Mouse (Mus musculus): ENCODE results near the gene Magi2. TPM values are rescaled to one million over a fixed set of nuclear protein-coding genes. Genes with fewer than 3 reads are reported as not detected.

Gene Magi2
- polyA plus RNA-seq, 1 experiment from 2014 or later, result 8.4 TPM

DNA sequence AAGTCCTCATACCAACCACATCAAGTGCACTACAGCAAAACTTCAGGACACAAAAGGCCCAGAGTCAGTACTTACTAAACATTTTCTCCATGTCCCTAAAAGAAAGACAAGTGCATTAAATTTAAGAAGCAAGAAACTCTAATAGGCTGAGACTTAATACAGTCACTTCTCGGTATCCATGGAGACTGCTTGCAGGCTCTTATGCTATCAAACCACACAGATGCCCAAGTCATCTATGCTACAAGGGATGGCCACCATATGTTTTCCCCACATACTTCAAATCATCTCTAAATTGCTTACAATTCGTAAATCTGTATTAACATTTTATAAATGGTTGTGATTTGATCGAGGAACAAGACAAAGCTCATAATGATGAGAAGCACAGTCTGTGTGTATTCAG, 1357.9 kb downstream of the Magi2 start:
- peak; percentile 47; the same call in 1 of the 2 replicates for ATAC-seq
- Histone ChIP-seq H3K36me3 (ENCODE audit: control insufficient read depth, insufficient read depth, low read length) (no peaks in the 10 kb centered on the region), H3K9ac (ENCODE audit: low read length) (no peak overlapping the region), H3K4me3 (ENCODE audit: low read depth, low read length) (no peak overlapping the region), H3K4me2 (ENCODE audit: low read length) (no peak overlapping the region), H3K27ac (ENCODE audit: low read depth, low read length) (no peak overlapping the region), H3K9me3 (replicated peaks; ENCODE audit: control insufficient read depth, low read length) (no peaks in the 10 kb centered on the region), H3K27me3 (replicated peaks; ENCODE audit: control insufficient read depth, insufficient read depth, low read length) (no peaks in the 10 kb centered on the region), H3K4me1 (ENCODE audit: control insufficient read depth, insufficient read depth, low read length) (peaks cover 4% of the 10 kb centered on the region; the same call in 1 of the 2 replicates)
- peak; percentile 39 for DNase-seq (ENCODE audit: low spot score)
- WGBS, result 84% methylated on average over 3 of the region's 3 CpGs

DNA sequence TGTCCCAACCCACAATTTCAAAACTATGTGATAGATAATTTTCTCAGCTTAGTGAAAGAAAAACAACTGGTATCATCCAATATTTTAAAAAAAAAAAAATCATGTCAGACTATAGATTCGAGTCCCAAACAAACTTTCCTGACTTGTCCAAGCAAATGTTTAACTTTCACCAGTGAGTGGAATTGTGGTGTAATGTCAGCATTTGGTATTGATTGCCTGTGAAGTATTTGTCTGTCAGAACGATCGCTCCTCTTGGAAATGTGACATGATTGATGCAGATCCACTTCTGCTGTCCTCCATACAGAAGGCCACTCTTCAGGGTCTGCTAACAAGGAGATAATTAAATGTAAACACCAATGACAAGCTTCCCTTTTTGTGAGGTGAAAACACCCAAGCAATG, 1362.9 kb downstream of the Magi2 start:
- H3K4me1 ChIP-seq (ENCODE audit: control insufficient read depth, insufficient read depth, low read length), result peaks cover 2% of the 10 kb centered on the region; the same call in 1 of the 2 replicates
- H3K9me3 ChIP-seq (replicated peaks; ENCODE audit: control insufficient read depth, low read length), result no peaks in the 10 kb centered on the region
- H3K4me3 ChIP-seq (ENCODE audit: low read depth, low read length), result no peak overlapping the region
- no peak overlapping the region for H3K27ac ChIP-seq (ENCODE audit: low read depth, low read length)
- H3K27me3 ChIP-seq (replicated peaks; ENCODE audit: control insufficient read depth, insufficient read depth, low read length), result no peaks in the 10 kb centered on the region
- ATAC-seq (no peak), DNase-seq (ENCODE audit: low spot score) (no peak)
- no peak overlapping the region for H3K9ac ChIP-seq (ENCODE audit: low read length)
- no peak overlapping the region for H3K4me2 ChIP-seq (ENCODE audit: low read length)
- 86% methylated on average over 3 of the region's 3 CpGs for WGBS
- H3K36me3 ChIP-seq (ENCODE audit: control insufficient read depth, insufficient read depth, low read length), result no peaks in the 10 kb centered on the region

DNA sequence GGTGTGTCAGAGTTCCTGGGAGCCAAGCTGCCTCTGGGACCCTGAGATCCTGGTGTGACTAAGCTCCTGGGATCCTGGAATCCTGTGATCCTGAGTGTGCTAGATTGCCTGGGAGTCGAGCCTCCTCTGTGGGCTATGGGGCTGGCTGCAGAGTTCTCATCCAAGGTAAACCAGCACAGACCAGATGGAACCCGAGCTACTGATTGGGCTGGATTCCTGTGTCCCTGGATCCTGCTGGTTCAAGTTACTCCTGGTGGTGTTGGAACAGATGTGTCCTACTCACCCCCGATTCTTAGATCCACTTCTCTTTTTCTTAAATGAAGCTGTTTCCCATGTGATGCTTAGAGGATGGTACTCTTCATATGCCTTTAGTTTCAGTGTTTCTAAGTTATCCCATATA, 1371.4 kb downstream of the Magi2 start:
- ATAC-seq (no peak), DNase-seq (ENCODE audit: low spot score) (no peak)
- no peaks in the 10 kb centered on the region for H3K4me1 ChIP-seq (ENCODE audit: control insufficient read depth, insufficient read depth, low read length)
- no peak overlapping the region for H3K4me3 ChIP-seq (ENCODE audit: low read depth, low read length)
- no peaks in the 10 kb centered on the region for H3K27me3 ChIP-seq (replicated peaks; ENCODE audit: control insufficient read depth, insufficient read depth, low read length)
- H3K4me2 ChIP-seq (ENCODE audit: low read length), result no peak overlapping the region
- no peak overlapping the region for H3K9ac ChIP-seq (ENCODE audit: low read length)
- no peaks in the 10 kb centered on the region for H3K36me3 ChIP-seq (ENCODE audit: control insufficient read depth, insufficient read depth, low read length)
- no peak overlapping the region for H3K27ac ChIP-seq (ENCODE audit: low read depth, low read length)
- no peaks in the 10 kb centered on the region for H3K9me3 ChIP-seq (replicated peaks; ENCODE audit: control insufficient read depth, low read length)
- WGBS, result 76% methylated on average over 3 of the region's 3 CpGs

- Histone ChIP-seq H3K27ac (ENCODE audit: low read depth, low read length) (no peak overlapping the region), H3K27me3 (replicated peaks; ENCODE audit: control insufficient read depth, insufficient read depth, low read length) (no peaks in the 10 kb centered on the region), H3K4me3 (ENCODE audit: low read depth, low read length) (no peak overlapping the region), H3K9ac (ENCODE audit: low read length) (no peak overlapping the region), H3K9me3 (replicated peaks; ENCODE audit: control insufficient read depth, low read length) (no peaks in the 10 kb centered on the region), H3K4me1 (ENCODE audit: control insufficient read depth, insufficient read depth, low read length) (no peaks in the 10 kb centered on the region), H3K36me3 (ENCODE audit: control insufficient read depth, insufficient read depth, low read length) (no peaks in the 10 kb centered on the region), H3K4me2 (ENCODE audit: low read length) (no peak overlapping the region)
- 24% methylated on average over 7 of the region's 7 CpGs for WGBS
- ATAC-seq (peak; percentile 40; the same call in 1 of the 2 replicates), DNase-seq (ENCODE audit: low spot score) (no peak)
Measured at GRCm38 (mm10) chr5:20603756-20604469, 1377.1 kb downstream of the Magi2 start.

DNA sequence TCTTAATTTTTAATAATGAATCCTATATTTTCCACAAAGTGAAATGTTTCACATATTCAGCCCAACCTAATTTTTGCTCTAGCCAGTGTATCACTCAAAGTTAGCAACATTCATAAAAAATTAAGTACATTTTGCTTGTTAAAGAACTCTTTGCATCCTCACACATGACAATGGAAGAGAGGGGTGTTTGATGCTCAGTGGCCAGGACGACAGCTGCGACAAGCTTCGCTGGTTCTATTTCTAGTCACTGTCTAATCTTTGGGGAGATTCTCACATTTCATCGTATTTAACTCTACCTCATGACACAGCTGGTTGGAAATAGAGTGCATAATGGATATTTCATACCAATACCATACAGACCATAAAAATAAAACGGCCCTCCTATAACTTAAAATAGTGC, 1379.7 kb downstream of the Magi2 start:
- Histone ChIP-seq H3K27ac (ENCODE audit: low read depth, low read length) (no peak overlapping the region), H3K4me3 (ENCODE audit: low read depth, low read length) (no peak overlapping the region), H3K9ac (ENCODE audit: low read length) (no peak overlapping the region), H3K4me2 (ENCODE audit: low read length) (no peak overlapping the region), H3K4me1 (ENCODE audit: control insufficient read depth, insufficient read depth, low read length) (no peaks in the 10 kb centered on the region), H3K36me3 (ENCODE audit: control insufficient read depth, insufficient read depth, low read length) (peaks cover 20% of the 10 kb centered on the region), H3K9me3 (replicated peaks; ENCODE audit: control insufficient read depth, low read length) (no peaks in the 10 kb centered on the region), H3K27me3 (replicated peaks; ENCODE audit: control insufficient read depth, insufficient read depth, low read length) (no peaks in the 10 kb centered on the region)
- no peak for ATAC-seq
- DNase-seq (ENCODE audit: low spot score), result no peak
- WGBS, result 91% methylated on average over 5 of the region's 5 CpGs

GRCm38 (mm10) chr5:20607503-20607902, 1380.7 kb downstream of the Magi2 start:
- Histone ChIP-seq H3K27ac (ENCODE audit: low read depth, low read length) (no peak overlapping the region), H3K9ac (ENCODE audit: low read length) (no peak overlapping the region), H3K9me3 (replicated peaks; ENCODE audit: control insufficient read depth, low read length) (no peaks in the 10 kb centered on the region), H3K4me3 (ENCODE audit: low read depth, low read length) (no peak overlapping the region), H3K36me3 (ENCODE audit: control insufficient read depth, insufficient read depth, low read length) (peaks cover 26% of the 10 kb centered on the region), H3K4me1 (ENCODE audit: control insufficient read depth, insufficient read depth, low read length) (no peaks in the 10 kb centered on the region), H3K4me2 (ENCODE audit: low read length) (no peak overlapping the region), H3K27me3 (replicated peaks; ENCODE audit: control insufficient read depth, insufficient read depth, low read length) (no peaks in the 10 kb centered on the region)
- WGBS, result 82% methylated on average over 1 of the region's 1 CpGs
- ATAC-seq, result no peak
- DNase-seq (ENCODE audit: low spot score), result no peak

GRCm38 (mm10) chr5:20609206-20609935, 1382.5 kb downstream of the Magi2 start:
- Histone ChIP-seq H3K4me1 (ENCODE audit: control insufficient read depth, insufficient read depth, low read length) (no peaks in the 10 kb centered on the region), H3K4me3 (ENCODE audit: low read depth, low read length) (no peak overlapping the region), H3K4me2 (ENCODE audit: low read length) (no peak overlapping the region), H3K9ac (ENCODE audit: low read length) (no peak overlapping the region), H3K27me3 (replicated peaks; ENCODE audit: control insufficient read depth, insufficient read depth, low read length) (no peaks in the 10 kb centered on the region), H3K27ac (ENCODE audit: low read depth, low read length) (no peak overlapping the region), H3K36me3 (ENCODE audit: control insufficient read depth, insufficient read depth, low read length) (peaks cover 26% of the 10 kb centered on the region), H3K9me3 (replicated peaks; ENCODE audit: control insufficient read depth, low read length) (no peaks in the 10 kb centered on the region)
- ATAC-seq (no peak), DNase-seq (ENCODE audit: low spot score) (no peak)
- 86% methylated on average over 12 of the region's 12 CpGs for WGBS

GRCm38 (mm10) chr5:20610640-20611039, 1383.8 kb downstream of the Magi2 start:
- 85% methylated on average over 2 of the region's 2 CpGs for WGBS
- Histone ChIP-seq H3K4me1 (ENCODE audit: control insufficient read depth, insufficient read depth, low read length) (no peaks in the 10 kb centered on the region), H3K9ac (ENCODE audit: low read length) (no peak overlapping the region), H3K27me3 (replicated peaks; ENCODE audit: control insufficient read depth, insufficient read depth, low read length) (no peaks in the 10 kb centered on the region), H3K9me3 (replicated peaks; ENCODE audit: control insufficient read depth, low read length) (no peaks in the 10 kb centered on the region), H3K4me3 (ENCODE audit: low read depth, low read length) (no peak overlapping the region), H3K27ac (ENCODE audit: low read depth, low read length) (no peak overlapping the region), H3K4me2 (ENCODE audit: low read length) (no peak overlapping the region), H3K36me3 (ENCODE audit: control insufficient read depth, insufficient read depth, low read length) (peaks cover 26% of the 10 kb centered on the region)
- DNase-seq (ENCODE audit: low spot score) (no peak), ATAC-seq (no peak)

- H3K4me3 ChIP-seq (ENCODE audit: low read depth, low read length), result no peak overlapping the region
- H3K27ac ChIP-seq (ENCODE audit: low read depth, low read length), result no peak overlapping the region
- H3K9ac ChIP-seq (ENCODE audit: low read length), result no peak overlapping the region
- peaks cover 26% of the 10 kb centered on the region for H3K36me3 ChIP-seq (ENCODE audit: control insufficient read depth, insufficient read depth, low read length)
- no peaks in the 10 kb centered on the region for H3K9me3 ChIP-seq (replicated peaks; ENCODE audit: control insufficient read depth, low read length)
- H3K27me3 ChIP-seq (replicated peaks; ENCODE audit: control insufficient read depth, insufficient read depth, low read length), result no peaks in the 10 kb centered on the region
- no peak overlapping the region for H3K4me2 ChIP-seq (ENCODE audit: low read length)
- DNase-seq (ENCODE audit: low spot score) (no peak), ATAC-seq (no peak)
- 95% methylated on average over 9 of the region's 9 CpGs for WGBS
- no peaks in the 10 kb centered on the region for H3K4me1 ChIP-seq (ENCODE audit: control insufficient read depth, insufficient read depth, low read length)
Measured at GRCm38 (mm10) chr5:20612616-20613015, 1385.8 kb downstream of the Magi2 start.
